Mouse (Mus musculus): Measurements from ENCODE around the gene Slc7a5.
A peak's percentile ranks its signal among the peaks of the same experiment; 100 is the strongest.

Gene Slc7a5

GRCm38 (mm10) chr8:121944831-121945230 lies 37.3 kb upstream of the Slc7a5 start, which contains the start of gene Car5a:
Gene Car5a (minus strand): TSS chr8:121944904.
- Histone ChIP-seq H3K9me3 (ENCODE audit: low read length) (no peaks in the 10 kb centered on the region), H3K36me3 (ENCODE audit: insufficient read depth, low read length) (no peaks in the 10 kb centered on the region), H3K4me1 (replicated peaks; ENCODE audit: low read depth, low read length) (peaks cover 33% of the 10 kb centered on the region), H3K4me3 (replicated peaks; ENCODE audit: low read length) (no peak within 1 kb of the TSS), H3K27me3 (ENCODE audit: insufficient read depth, low read length) (no peaks in the 10 kb centered on the region)
- TF ChIP-seq CTCF (conservative IDR thresholded peaks at IDR 0.05; ENCODE audit: low read length) (no peak), NANOG (IDR thresholded peaks at IDR 0.05; ENCODE audit: borderline replicate concordance, low read length) (no peak), POU5F1 (IDR thresholded peaks at IDR 0.05; ENCODE audit: borderline replicate concordance, low read length) (no peak)

GRCm38 (mm10) chr8:121943716-121944115 lies 36.2 kb upstream of the Slc7a5 start:
- TF ChIP-seq CTCF (conservative IDR thresholded peaks at IDR 0.05; ENCODE audit: low read length) (no peak), NANOG (IDR thresholded peaks at IDR 0.05; ENCODE audit: borderline replicate concordance, low read length) (no peak), POU5F1 (IDR thresholded peaks at IDR 0.05; ENCODE audit: borderline replicate concordance, low read length) (no peak)

GRCm38 (mm10) chr8:121943057-121943540 lies 35.6 kb upstream of the Slc7a5 start:
- Histone ChIP-seq H3K4me1 (replicated peaks; ENCODE audit: low read depth, low read length) (peaks cover 33% of the 10 kb centered on the region), H3K9me3 (ENCODE audit: low read length) (no peaks in the 10 kb centered on the region), H3K36me3 (ENCODE audit: insufficient read depth, low read length) (no peaks in the 10 kb centered on the region), H3K4me3 (replicated peaks; ENCODE audit: low read length) (no peak overlapping the region), H3K27me3 (ENCODE audit: insufficient read depth, low read length) (no peaks in the 10 kb centered on the region)
- TF ChIP-seq CTCF (conservative IDR thresholded peaks at IDR 0.05; ENCODE audit: low read length) (no peak), NANOG (IDR thresholded peaks at IDR 0.05; ENCODE audit: borderline replicate concordance, low read length) (no peak), POU5F1 (IDR thresholded peaks at IDR 0.05; ENCODE audit: borderline replicate concordance, low read length) (no peak)

More at GRCm38 (mm10) chr8:121943716-121944115, 36.2 kb upstream of the Slc7a5 start:
- H3K27me3 ChIP-seq (ENCODE audit: insufficient read depth, low read length): no peaks in the 10 kb centered on the region
- H3K9me3 ChIP-seq (ENCODE audit: low read length): no peaks in the 10 kb centered on the region
- no peak overlapping the region for H3K4me3 ChIP-seq (replicated peaks; ENCODE audit: low read length)
- peaks cover 33% of the 10 kb centered on the region for H3K4me1 ChIP-seq (replicated peaks; ENCODE audit: low read depth, low read length)
- H3K36me3 ChIP-seq (ENCODE audit: insufficient read depth, low read length): no peaks in the 10 kb centered on the region

- H3K9me3 ChIP-seq (ENCODE audit: low read length): no peaks in the 10 kb centered on the region
- H3K4me1 ChIP-seq (replicated peaks; ENCODE audit: low read depth, low read length): peaks cover 58% of the 10 kb centered on the region
- H3K27me3 ChIP-seq (ENCODE audit: insufficient read depth, low read length): 0 out of 2 replicates have a peak, but pooled peaks cover 4% of the 10 kb centered on the region
- no peak for TF ChIP-seq POU5F1 (IDR thresholded peaks at IDR 0.05; ENCODE audit: borderline replicate concordance, low read length)
- no peak for TF ChIP-seq NANOG (IDR thresholded peaks at IDR 0.05; ENCODE audit: borderline replicate concordance, low read length)
- TF ChIP-seq CTCF (conservative IDR thresholded peaks at IDR 0.05; ENCODE audit: low read length): no peak
- H3K4me3 ChIP-seq (replicated peaks; ENCODE audit: low read length): no peak overlapping the region
- H3K36me3 ChIP-seq (ENCODE audit: insufficient read depth, low read length): no peaks in the 10 kb centered on the region
These were observed 31.2 kb upstream of the Slc7a5 start for GRCm38 (mm10) chr8:121938732-121939131.

GRCm38 (mm10) chr8:121936391-121936790 lies 28.9 kb upstream of the Slc7a5 start:
- Histone ChIP-seq H3K27me3 (ENCODE audit: insufficient read depth, low read length) (0 out of 2 replicates have a peak, but pooled peaks cover 4% of the 10 kb centered on the region), H3K36me3 (ENCODE audit: insufficient read depth, low read length) (no peaks in the 10 kb centered on the region), H3K4me1 (replicated peaks; ENCODE audit: low read depth, low read length) (peaks cover 63% of the 10 kb centered on the region), H3K9me3 (ENCODE audit: low read length) (no peaks in the 10 kb centered on the region), H3K4me3 (replicated peaks; ENCODE audit: low read length) (no peak overlapping the region)
- no peak for TF ChIP-seq CTCF (conservative IDR thresholded peaks at IDR 0.05; ENCODE audit: low read length)
- no peak for TF ChIP-seq POU5F1 (IDR thresholded peaks at IDR 0.05; ENCODE audit: borderline replicate concordance, low read length)
- no peak for TF ChIP-seq NANOG (IDR thresholded peaks at IDR 0.05; ENCODE audit: borderline replicate concordance, low read length)

- Histone ChIP-seq H3K4me1 (replicated peaks; ENCODE audit: low read depth, low read length) (peaks cover 67% of the 10 kb centered on the region), H3K4me3 (replicated peaks; ENCODE audit: low read length) (no peak overlapping the region), H3K9me3 (ENCODE audit: low read length) (no peaks in the 10 kb centered on the region), H3K36me3 (ENCODE audit: insufficient read depth, low read length) (no peaks in the 10 kb centered on the region), H3K27me3 (ENCODE audit: insufficient read depth, low read length) (0 out of 2 replicates have a peak, but pooled peaks cover 4% of the 10 kb centered on the region)
- peak; percentile 22 for TF ChIP-seq CTCF (conservative IDR thresholded peaks at IDR 0.05; ENCODE audit: low read length)
- no peak for TF ChIP-seq POU5F1 (IDR thresholded peaks at IDR 0.05; ENCODE audit: borderline replicate concordance, low read length)
These were observed 28.1 kb upstream of the Slc7a5 start for GRCm38 (mm10) chr8:121935341-121936294.

- Histone ChIP-seq H3K4me3 (replicated peaks; ENCODE audit: low read length) (no peak overlapping the region), H3K4me1 (replicated peaks; ENCODE audit: low read depth, low read length) (peaks cover 67% of the 10 kb centered on the region), H3K27me3 (ENCODE audit: insufficient read depth, low read length) (0 out of 2 replicates have a peak, but pooled peaks cover 4% of the 10 kb centered on the region), H3K36me3 (ENCODE audit: insufficient read depth, low read length) (no peaks in the 10 kb centered on the region), H3K9me3 (ENCODE audit: low read length) (no peaks in the 10 kb centered on the region)
- TF ChIP-seq POU5F1 (IDR thresholded peaks at IDR 0.05; ENCODE audit: borderline replicate concordance, low read length) (no peak), CTCF (conservative IDR thresholded peaks at IDR 0.05; ENCODE audit: low read length) (no peak), NANOG (IDR thresholded peaks at IDR 0.05; ENCODE audit: borderline replicate concordance, low read length) (no peak)
These were observed 27.4 kb upstream of the Slc7a5 start for GRCm38 (mm10) chr8:121934923-121935322.

GRCm38 (mm10) chr8:121934506-121934905 lies 27.0 kb upstream of the Slc7a5 start:
- Histone ChIP-seq H3K27me3 (ENCODE audit: insufficient read depth, low read length) (0 out of 2 replicates have a peak, but pooled peaks cover 4% of the 10 kb centered on the region), H3K4me1 (replicated peaks; ENCODE audit: low read depth, low read length) (peaks cover 66% of the 10 kb centered on the region), H3K4me3 (replicated peaks; ENCODE audit: low read length) (no peak overlapping the region), H3K36me3 (ENCODE audit: insufficient read depth, low read length) (no peaks in the 10 kb centered on the region), H3K9me3 (ENCODE audit: low read length) (no peaks in the 10 kb centered on the region)
- peak; percentile 42 for TF ChIP-seq CTCF (conservative IDR thresholded peaks at IDR 0.05; ENCODE audit: low read length)
- no peak for TF ChIP-seq NANOG (IDR thresholded peaks at IDR 0.05; ENCODE audit: borderline replicate concordance, low read length)

Data from E14TG2a.4 (cell line).